Mouse (Mus musculus): Measurements from ENCODE around the gene Clmn. TPM values are rescaled to one million over a fixed set of nuclear protein-coding genes. Genes with fewer than 3 reads are reported as not detected.
A peak's percentile ranks its signal among the peaks of the same experiment; 100 is the strongest.

Clmn gene
- 1.5 and 1.7 TPM in 2 replicates for polyA plus RNA-seq (2015; fragmentation: Nextera tagmentation; extraction: Ambion mirVana)

DNA sequence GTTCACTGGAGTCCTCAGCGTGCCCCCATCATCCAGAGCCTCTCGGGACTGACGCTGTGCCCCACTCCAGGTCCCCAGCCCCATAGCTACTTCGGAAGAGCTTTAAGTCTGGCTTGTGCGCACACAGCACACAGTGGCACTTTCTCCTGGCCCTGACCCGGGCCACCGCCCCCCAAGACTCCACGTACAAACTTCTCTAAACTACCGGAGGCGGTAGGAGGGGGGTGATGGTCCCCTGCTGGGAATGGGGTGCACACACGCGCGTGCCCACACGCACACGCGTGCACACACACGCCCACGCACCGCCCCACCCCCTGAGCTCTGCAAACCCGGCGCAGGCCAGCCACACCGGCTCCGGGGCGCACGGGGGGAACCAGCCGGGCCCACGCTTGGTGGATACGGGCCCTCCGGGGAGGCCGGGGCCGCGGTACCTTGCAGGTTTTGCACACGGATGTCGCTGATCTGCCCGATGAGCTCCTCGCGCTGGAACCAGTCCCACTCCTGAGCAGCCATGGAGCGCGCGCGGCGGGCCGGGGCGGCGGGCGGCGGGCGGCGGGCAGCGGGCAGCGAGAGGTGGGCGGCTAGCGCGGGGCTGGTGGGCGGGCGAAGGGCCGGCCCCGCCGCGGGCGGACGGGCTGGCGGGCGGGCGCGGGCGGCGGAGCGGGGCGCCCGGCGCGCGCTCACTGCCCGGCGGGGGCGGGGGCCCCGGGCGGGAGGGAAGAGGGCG is at the start of gene Clmn:
Gene Clmn, minus strand, starts transcription at position 638 of the 727 bp plus-strand sequence.
- Histone ChIP-seq H3K36me3 (no peaks in the 10 kb centered on the region), H3K27ac (replicated peaks) (peak within 1 kb of the TSS; percentile 65), H3K27me3 (no peaks in the 10 kb centered on the region), H3K9me3 (no peaks in the 10 kb centered on the region), H3K4me1 (replicated peaks) (peaks cover 13% of the 10 kb centered on the region), H3K4me2 (peak within 1 kb of the TSS; percentile 96), H3K9ac (peak within 1 kb of the TSS; percentile 86), H3K4me3 (peak within 1 kb of the TSS; percentile 85)
- peak; percentile 65 for ATAC-seq (ENCODE audit: low FRiP score, low read depth)
- WGBS: under 1% methylated on average over 54 of the region's 80 CpGs

DNA sequence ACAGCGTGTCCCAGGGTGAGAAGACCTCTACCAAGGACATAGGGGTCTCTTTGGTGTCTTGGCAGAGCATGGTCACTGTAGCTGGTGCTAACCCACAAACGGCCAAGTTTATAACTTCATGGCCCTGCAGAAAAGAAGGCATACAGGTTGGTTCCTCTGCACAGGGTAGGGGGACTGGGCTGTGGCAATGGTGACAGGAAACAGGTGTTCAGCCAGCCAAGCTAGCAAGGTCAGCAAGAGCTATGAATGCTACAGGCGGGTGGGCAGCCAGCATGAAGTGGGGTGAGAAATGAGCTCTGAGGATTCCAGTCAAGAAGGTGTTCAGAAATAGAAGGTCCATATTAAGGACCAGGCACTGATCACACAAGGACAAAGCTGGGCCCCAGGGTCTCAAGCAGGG is 48.1 kb upstream of the Clmn start:
- Histone ChIP-seq H3K4me3 (no peak overlapping the region), H3K27me3 (no peaks in the 10 kb centered on the region), H3K9me3 (no peaks in the 10 kb centered on the region), H3K27ac (replicated peaks) (no peak overlapping the region), H3K4me1 (replicated peaks) (peaks cover 15% of the 10 kb centered on the region), H3K9ac (no peak overlapping the region), H3K4me2 (no peak overlapping the region), H3K36me3 (no peaks in the 10 kb centered on the region)
- WGBS: 47% methylated on average over 3 of the region's 3 CpGs
- ATAC-seq (ENCODE audit: low FRiP score, low read depth): 0 out of 2 replicates have a peak, but pooled peaks have one; percentile 27

DNA sequence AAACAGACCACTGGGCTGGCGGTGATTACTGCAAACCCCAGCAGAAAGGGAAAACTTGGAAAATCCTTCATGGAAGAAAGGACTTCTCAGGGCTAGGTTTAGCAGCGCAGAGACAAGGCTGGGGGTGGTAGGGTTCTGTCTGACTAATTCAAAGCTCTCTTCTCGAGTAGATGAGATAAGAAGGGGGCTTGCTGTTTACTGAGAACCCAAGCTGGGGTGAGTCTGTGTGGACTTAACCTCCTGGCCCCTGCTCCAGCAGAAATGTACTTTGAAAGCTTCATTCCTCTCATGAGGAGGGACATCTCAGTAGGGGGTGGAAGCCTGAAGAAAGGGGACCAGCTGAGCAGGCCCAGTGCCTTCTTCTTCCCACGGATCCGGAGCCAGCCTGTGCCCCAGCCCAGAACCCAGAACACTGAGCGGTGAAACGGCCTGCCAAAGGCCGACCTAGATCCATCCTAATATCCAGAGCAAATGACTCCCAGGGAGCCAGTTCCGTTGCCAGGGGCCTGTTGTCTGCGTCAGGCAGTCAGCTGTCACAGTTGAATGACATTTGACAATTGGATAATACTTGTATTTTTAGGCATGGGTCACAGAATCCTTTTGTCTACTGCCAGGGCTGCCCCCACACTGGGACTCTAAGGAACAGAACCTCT is 47.5 kb upstream of the Clmn start:
- Histone ChIP-seq H3K9me3 (no peaks in the 10 kb centered on the region), H3K9ac (no peak overlapping the region), H3K27me3 (no peaks in the 10 kb centered on the region), H3K27ac (replicated peaks) (no peak overlapping the region), H3K4me2 (no peak overlapping the region), H3K36me3 (no peaks in the 10 kb centered on the region), H3K4me3 (no peak overlapping the region), H3K4me1 (replicated peaks) (peaks cover 17% of the 10 kb centered on the region)
- 22% methylated on average over 10 of the region's 10 CpGs for WGBS
- ATAC-seq (ENCODE audit: low FRiP score, low read depth): no peak

DNA sequence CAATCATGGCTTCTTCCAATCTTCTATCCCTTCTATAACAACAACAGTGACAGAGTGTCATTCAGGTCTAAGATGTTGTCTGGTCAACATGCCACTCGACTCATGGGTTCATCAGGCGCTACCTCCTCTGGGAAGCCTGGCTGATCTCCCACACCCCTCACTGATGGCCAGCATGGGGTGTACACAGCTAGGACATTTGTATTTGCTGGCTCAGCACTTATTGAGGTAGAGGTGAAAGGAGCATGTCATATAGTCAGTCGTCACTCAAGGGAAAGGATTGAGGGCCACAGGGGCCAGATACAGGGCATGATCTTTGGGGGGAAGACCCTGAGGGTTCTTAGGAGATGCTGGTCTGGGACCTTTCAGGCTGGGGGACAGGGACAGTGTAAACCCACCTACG is 44.9 kb upstream of the Clmn start:
- H3K9me3 ChIP-seq: no peaks in the 10 kb centered on the region
- no peak for ATAC-seq (ENCODE audit: low FRiP score, low read depth)
- H3K4me1 ChIP-seq (replicated peaks): peaks cover 17% of the 10 kb centered on the region
- H3K36me3 ChIP-seq: no peaks in the 10 kb centered on the region
- no peak overlapping the region for H3K4me2 ChIP-seq
- H3K27ac ChIP-seq (replicated peaks): no peak overlapping the region
- no peak overlapping the region for H3K4me3 ChIP-seq
- no peak overlapping the region for H3K9ac ChIP-seq
- 91% methylated on average over 4 of the region's 4 CpGs for WGBS
- no peaks in the 10 kb centered on the region for H3K27me3 ChIP-seq

DNA sequence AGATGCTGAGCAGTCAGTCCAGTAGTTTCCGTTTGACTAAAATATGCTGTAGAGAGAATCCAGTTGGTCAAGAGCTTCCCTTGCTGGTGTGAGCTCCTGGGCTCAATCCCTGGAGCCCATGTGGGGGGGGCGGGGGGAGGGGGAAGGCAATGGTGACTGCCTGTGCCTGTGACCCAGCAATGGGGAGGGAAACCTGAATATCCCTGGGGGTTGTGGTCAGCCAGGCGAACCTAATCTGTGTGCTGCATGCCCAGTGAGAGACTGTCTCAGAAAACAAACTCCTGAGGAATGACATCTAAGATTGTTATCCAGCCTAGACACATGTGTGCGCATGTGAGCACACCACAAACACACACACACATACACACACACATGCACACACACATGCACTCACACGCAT is 44.1 kb upstream of the Clmn start:
- no peaks in the 10 kb centered on the region for H3K27me3 ChIP-seq
- H3K9me3 ChIP-seq: no peaks in the 10 kb centered on the region
- no peak for ATAC-seq (ENCODE audit: low FRiP score, low read depth)
- H3K4me1 ChIP-seq (replicated peaks): peaks cover 17% of the 10 kb centered on the region
- no peak overlapping the region for H3K27ac ChIP-seq (replicated peaks)
- H3K9ac ChIP-seq: no peak overlapping the region
- no peak overlapping the region for H3K4me2 ChIP-seq
- no peak overlapping the region for H3K4me3 ChIP-seq
- no peaks in the 10 kb centered on the region for H3K36me3 ChIP-seq
- 55% methylated on average over 5 of the region's 5 CpGs for WGBS

DNA sequence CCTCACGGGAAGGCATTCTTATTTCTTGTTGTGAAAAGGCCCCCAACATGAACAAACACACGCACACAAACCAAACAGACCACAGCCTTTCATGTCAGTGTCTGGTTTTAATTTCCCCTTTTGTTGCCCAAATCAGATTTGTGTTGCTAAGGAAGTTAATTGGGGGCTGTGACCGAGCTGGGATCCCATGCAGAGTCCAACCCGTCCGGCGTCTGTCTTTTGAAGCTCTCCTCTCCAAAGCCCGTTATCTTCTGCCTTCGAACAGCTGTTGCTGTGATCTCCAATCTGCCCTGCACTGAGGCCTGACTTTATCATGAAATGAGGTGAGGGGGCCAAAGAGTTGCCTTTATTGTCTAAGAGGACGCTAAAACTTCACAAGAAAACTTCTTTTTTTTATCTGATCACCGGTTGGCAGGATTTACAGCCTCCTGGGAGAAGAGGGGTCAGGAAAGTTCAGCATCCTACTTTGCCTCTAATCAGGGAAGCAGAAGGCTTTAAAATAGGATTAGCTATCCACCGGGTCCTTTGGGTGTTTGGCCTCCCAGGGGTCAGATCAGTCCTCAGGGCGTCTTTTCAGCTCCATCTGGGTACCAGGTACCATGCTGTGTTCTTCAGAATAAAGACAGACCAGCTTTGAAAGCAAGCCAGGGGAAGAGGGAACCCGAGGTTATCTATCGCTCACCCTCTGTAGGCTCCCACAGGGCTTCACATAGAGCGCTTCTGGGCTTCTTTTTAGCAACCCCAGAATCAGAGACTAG is 43.3 kb upstream of the Clmn start:
- ATAC-seq (ENCODE audit: low FRiP score, low read depth): no peak
- no peak overlapping the region for H3K4me3 ChIP-seq
- WGBS: 9% methylated on average over 15 of the region's 15 CpGs
- no peaks in the 10 kb centered on the region for H3K9me3 ChIP-seq
- H3K9ac ChIP-seq: no peak overlapping the region
- H3K27me3 ChIP-seq: no peaks in the 10 kb centered on the region
- H3K4me2 ChIP-seq: no peak overlapping the region
- H3K27ac ChIP-seq (replicated peaks): no peak overlapping the region
- H3K36me3 ChIP-seq: no peaks in the 10 kb centered on the region
- peaks cover 17% of the 10 kb centered on the region for H3K4me1 ChIP-seq (replicated peaks)

DNA sequence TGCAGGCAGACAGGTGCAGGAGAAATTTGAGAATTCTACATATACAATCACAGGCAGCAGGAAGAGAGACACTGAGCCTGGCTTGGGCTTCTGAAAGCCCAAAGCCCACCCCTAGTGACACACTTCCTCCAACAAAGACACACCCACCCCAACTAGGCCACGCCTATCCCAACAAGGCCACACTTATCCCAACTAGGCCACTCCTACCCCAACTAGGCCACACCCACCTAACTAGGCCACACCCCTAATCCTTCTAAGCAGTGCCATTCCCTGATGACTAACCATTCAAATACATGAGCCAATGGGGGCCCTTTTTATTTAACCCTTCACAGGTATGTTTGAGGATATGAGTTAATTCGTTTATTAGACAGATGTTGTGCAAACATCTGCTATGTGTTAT is 42.3 kb upstream of the Clmn start:
- Histone ChIP-seq H3K27me3 (no peaks in the 10 kb centered on the region), H3K4me1 (replicated peaks) (peaks cover 12% of the 10 kb centered on the region), H3K4me2 (no peak overlapping the region), H3K4me3 (no peak overlapping the region), H3K9ac (no peak overlapping the region), H3K9me3 (no peaks in the 10 kb centered on the region), H3K27ac (replicated peaks) (no peak overlapping the region), H3K36me3 (no peaks in the 10 kb centered on the region)
- WGBS: 92% methylated on average over 2 of the region's 2 CpGs
- ATAC-seq (ENCODE audit: low FRiP score, low read depth): no peak

DNA sequence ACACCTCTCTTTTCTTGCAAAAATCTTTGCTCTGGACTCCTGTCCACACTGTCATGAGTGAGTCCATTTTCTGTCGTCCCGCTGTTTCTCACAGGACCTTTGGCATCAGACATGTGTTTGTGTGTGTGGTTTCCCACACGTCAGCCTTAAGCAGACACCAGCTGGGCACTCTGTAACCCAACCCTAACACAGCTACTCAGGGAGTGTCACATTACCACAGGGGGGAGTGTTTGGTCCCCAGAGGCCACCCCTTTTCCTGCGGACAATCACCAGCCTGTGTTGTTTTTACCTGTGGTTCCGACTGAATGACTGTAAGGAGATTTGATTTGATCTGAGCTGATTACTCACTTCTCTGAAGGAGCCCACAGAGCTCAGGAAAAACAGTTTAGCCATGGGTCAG is 39.3 kb upstream of the Clmn start:
- H3K4me1 ChIP-seq (replicated peaks): peaks cover 27% of the 10 kb centered on the region
- no peak for ATAC-seq (ENCODE audit: low FRiP score, low read depth)
- 45% methylated on average over 5 of the region's 5 CpGs for WGBS
- no peak overlapping the region for H3K27ac ChIP-seq (replicated peaks)
- no peaks in the 10 kb centered on the region for H3K27me3 ChIP-seq
- H3K9me3 ChIP-seq: no peaks in the 10 kb centered on the region
- no peak overlapping the region for H3K4me3 ChIP-seq
- H3K36me3 ChIP-seq: no peaks in the 10 kb centered on the region
- H3K9ac ChIP-seq: no peak overlapping the region
- H3K4me2 ChIP-seq: no peak overlapping the region

DNA sequence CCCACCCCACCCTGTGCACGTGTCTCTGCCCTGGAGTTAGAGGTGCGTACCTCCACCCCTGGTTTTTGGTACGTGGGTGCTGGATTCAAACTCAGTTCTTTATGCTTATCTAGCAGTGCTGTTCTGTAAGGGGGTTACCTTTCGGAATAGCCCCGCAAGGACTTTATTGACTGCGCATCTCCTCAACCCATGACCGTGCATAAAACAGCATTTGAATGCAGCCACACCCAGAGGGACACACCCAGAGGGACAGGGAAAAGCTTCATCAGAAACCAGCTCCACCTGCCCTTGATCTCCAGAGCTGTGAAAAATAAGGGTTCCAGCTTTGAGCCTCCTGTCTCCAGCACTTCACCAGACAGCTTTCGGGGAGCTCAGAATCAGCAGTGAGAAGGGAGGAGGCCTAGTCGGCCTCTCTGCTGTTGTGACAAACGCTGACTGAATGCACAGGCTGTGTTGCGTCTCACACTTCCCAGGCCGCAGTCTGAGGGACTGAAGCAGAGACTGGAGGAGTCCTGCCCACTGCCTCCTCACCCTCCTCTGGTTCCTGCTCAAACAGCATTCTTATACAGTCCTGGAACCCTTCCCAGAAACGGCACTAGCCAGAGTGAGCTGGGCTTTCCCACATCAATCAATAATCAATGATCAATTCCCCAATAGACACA is 37.6 kb upstream of the Clmn start:
- H3K4me1 ChIP-seq (replicated peaks): peaks cover 17% of the 10 kb centered on the region

DNA sequence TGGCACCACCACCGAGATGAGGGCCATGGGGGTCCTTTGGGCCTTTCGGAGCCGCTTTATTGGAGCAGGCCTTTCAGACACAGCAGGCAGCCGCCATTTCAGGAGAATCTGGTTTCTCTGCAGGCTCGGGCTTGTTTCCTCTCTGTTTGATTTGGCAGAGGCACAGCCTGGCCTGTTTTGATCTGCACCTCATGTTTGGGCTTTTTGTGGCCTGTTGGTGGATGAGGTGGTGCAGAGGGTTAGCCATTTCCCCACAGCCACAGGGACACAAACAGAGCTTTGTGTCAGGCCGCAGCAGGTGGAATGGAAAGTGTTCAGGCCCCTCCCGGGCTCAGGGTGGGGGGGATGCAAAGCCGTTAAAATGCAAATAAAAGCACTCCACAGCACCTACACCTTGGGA is 36.4 kb upstream of the Clmn start:
- H3K36me3 ChIP-seq: no peaks in the 10 kb centered on the region
- H3K27ac ChIP-seq (replicated peaks): peak overlapping the region; percentile 6; the same call in 1 of the 2 replicates
- H3K27me3 ChIP-seq: no peaks in the 10 kb centered on the region
- no peak for ATAC-seq (ENCODE audit: low FRiP score, low read depth)
- no peaks in the 10 kb centered on the region for H3K9me3 ChIP-seq
- peaks cover 22% of the 10 kb centered on the region for H3K4me1 ChIP-seq (replicated peaks)
- H3K4me2 ChIP-seq: no peak overlapping the region
- no peak overlapping the region for H3K4me3 ChIP-seq
- WGBS: 22% methylated on average over 8 of the region's 8 CpGs
- H3K9ac ChIP-seq: no peak overlapping the region

More for the DNA sequence above, 37.6 kb upstream of the Clmn start:
- Histone ChIP-seq H3K27me3 (no peaks in the 10 kb centered on the region), H3K4me2 (no peak overlapping the region), H3K4me3 (no peak overlapping the region), H3K36me3 (no peaks in the 10 kb centered on the region), H3K27ac (replicated peaks) (no peak overlapping the region), H3K9me3 (no peaks in the 10 kb centered on the region), H3K9ac (no peak overlapping the region)
- no peak for ATAC-seq (ENCODE audit: low FRiP score, low read depth)
- WGBS: 81% methylated on average over 13 of the region's 13 CpGs

DNA sequence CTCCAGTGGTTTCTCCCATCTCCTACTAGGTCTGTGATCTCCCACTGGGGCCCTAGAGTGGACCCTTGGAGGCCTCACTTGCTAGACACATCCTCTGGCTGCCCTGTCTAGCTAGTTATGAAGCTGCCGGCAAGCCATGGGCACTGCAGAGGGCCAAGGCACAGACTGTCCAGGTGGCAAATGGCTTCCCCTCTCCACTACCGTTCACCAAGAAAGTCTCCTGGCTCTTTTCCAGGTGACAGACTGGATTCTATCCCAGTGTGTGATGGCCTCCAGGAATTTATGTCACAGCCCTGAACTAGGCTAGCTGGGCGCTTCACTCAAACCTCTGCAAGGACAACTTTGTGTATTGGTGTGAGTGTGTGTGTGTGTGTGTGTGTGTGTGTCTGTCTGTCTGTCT is 35.0 kb upstream of the Clmn start:
- Histone ChIP-seq H3K36me3 (no peaks in the 10 kb centered on the region), H3K9ac (no peak overlapping the region), H3K4me2 (no peak overlapping the region), H3K27me3 (no peaks in the 10 kb centered on the region), H3K4me3 (no peak overlapping the region), H3K27ac (replicated peaks) (no peak overlapping the region), H3K9me3 (no peaks in the 10 kb centered on the region), H3K4me1 (replicated peaks) (peaks cover 22% of the 10 kb centered on the region)
- no peak for ATAC-seq (ENCODE audit: low FRiP score, low read depth)
- 61% methylated on average over 3 of the region's 3 CpGs for WGBS

DNA sequence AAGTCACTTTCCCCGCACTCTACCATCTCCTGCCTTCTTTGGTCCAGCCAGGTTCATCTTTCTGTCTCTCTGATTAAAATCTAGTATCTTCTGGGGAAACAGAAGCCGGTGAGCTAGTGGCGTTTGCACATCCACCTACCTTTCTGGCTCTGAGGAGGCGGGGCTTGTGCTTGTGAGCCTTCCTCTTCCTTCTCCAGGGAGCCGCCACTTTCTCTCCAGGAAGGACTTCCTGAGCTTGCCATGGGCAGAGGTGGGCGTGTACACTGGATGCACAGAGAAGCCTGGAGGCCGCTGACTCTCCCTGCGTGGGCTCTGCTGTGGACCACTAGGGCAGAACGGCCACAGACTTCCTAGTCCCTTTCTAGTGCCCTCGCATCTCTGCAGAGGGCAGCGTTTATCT is 34.3 kb upstream of the Clmn start:
- ATAC-seq (ENCODE audit: low FRiP score, low read depth): no peak
- no peaks in the 10 kb centered on the region for H3K9me3 ChIP-seq
- no peak overlapping the region for H3K9ac ChIP-seq
- H3K4me1 ChIP-seq (replicated peaks): peaks cover 22% of the 10 kb centered on the region
- WGBS: 65% methylated on average over 11 of the region's 11 CpGs
- no peak overlapping the region for H3K4me2 ChIP-seq
- no peaks in the 10 kb centered on the region for H3K36me3 ChIP-seq
- no peaks in the 10 kb centered on the region for H3K27me3 ChIP-seq
- no peak overlapping the region for H3K4me3 ChIP-seq
- no peak overlapping the region for H3K27ac ChIP-seq (replicated peaks)

All from hindbrain, embryonic 15.5 days (tissue).